7 mouse cellular contexts compared by ENCODE assay signal in genomic region chr11:69803328-69803727, GRCm38 (mm10). TPM values are rescaled to one million over a fixed set of nuclear protein-coding genes. Genes with fewer than 3 reads are reported as not detected.
DNase-seq lines count a peak whose midpoint lies in the region; ATAC-seq and TF ChIP-seq lines count a peak whose summit lies in the region.

No protein-coding gene starts in this region.

- H3K9ac ChIP-seq in lung, postnatal 0 days (replicated peaks; ENCODE audit: low read depth): 0 out of 2 replicates have a peak overlapping the region, but pooled peaks have one; percentile 12
- peak overlapping the region; percentile 76 for H3K9ac ChIP-seq in forebrain, embryonic 13.5 days
- H3K9ac ChIP-seq in liver, embryonic 12.5 days: peak overlapping the region; percentile 53
- peak overlapping the region; percentile 67 for H3K9ac ChIP-seq in stomach, postnatal 0 days (ENCODE audit: low read length)

- H3K4me1 ChIP-seq in lung, postnatal 0 days (ENCODE audit: insufficient read depth, low read depth, low read length): peaks cover 35% of the 10 kb centered on the region; the same call in 1 of the 2 replicates
- peaks cover 64% of the 10 kb centered on the region for H3K4me1 ChIP-seq in forebrain, embryonic 13.5 days
- H3K4me1 ChIP-seq in liver, embryonic 12.5 days: peaks cover 53% of the 10 kb centered on the region
- H3K4me1 ChIP-seq in stomach, postnatal 0 days (replicated peaks; ENCODE audit: control insufficient read depth, insufficient read depth): peaks cover 4% of the 10 kb centered on the region

- peak overlapping the region; percentile 53 for H3K4me3 ChIP-seq in lung, postnatal 0 days (ENCODE audit: low read depth, low read length)
- H3K4me3 ChIP-seq in forebrain, embryonic 13.5 days: peak overlapping the region; percentile 54
- peak overlapping the region; percentile 57 for H3K4me3 ChIP-seq in liver, embryonic 12.5 days
- peak overlapping the region; percentile 55 for H3K4me3 ChIP-seq in stomach, postnatal 0 days (ENCODE audit: low read depth, low read length)

- no peaks in the 10 kb centered on the region for H3K36me3 ChIP-seq in lung, postnatal 0 days (ENCODE audit: insufficient read depth, low read length)
- H3K36me3 ChIP-seq in forebrain, embryonic 13.5 days (ENCODE audit: poor library complexity, severe bottlenecking): no peaks in the 10 kb centered on the region
- no peaks in the 10 kb centered on the region for H3K36me3 ChIP-seq in liver, embryonic 12.5 days
- H3K36me3 ChIP-seq in stomach, postnatal 0 days (ENCODE audit: control insufficient read depth, insufficient read depth, low read length): no peaks in the 10 kb centered on the region

- peak; percentile 6 for ATAC-seq in lung, postnatal 0 days
- peak; percentile 4; the same call in 1 of the 2 replicates for ATAC-seq in forebrain, embryonic 13.5 days
- peak; percentile 31 for ATAC-seq in liver, embryonic 12.5 days
- ATAC-seq in stomach, postnatal 0 days (ENCODE audit: low FRiP score, low TSS enrichment): peak; percentile 5

- whole genome bisulfite sequencing in lung, postnatal 0 days: 3% methylated on average over 12 of the region's 12 CpGs
- WGBS in forebrain, embryonic 13.5 days: 1% methylated on average over 12 of the region's 12 CpGs
- 4% methylated on average over 12 of the region's 12 CpGs for WGBS in liver, embryonic 12.5 days (ENCODE audit: insufficient replicate concordance)
- 4% methylated on average over 12 of the region's 12 CpGs for WGBS in stomach, postnatal 0 days

- H3K4me2 ChIP-seq in lung, postnatal 0 days (replicated peaks; ENCODE audit: low read depth, low read length): peak overlapping the region; percentile 86
- peak overlapping the region; percentile 97 for H3K4me2 ChIP-seq in forebrain, embryonic 13.5 days
- H3K4me2 ChIP-seq in liver, embryonic 12.5 days: peak overlapping the region; percentile 70
- peak overlapping the region; percentile 73 for H3K4me2 ChIP-seq in stomach, postnatal 0 days (replicated peaks; ENCODE audit: low read depth)

- H3K27me3 ChIP-seq in lung, postnatal 0 days (replicated peaks; ENCODE audit: insufficient read depth, low read length): 0 out of 2 replicates have a peak, but pooled peaks cover 6% of the 10 kb centered on the region
- H3K27me3 ChIP-seq in forebrain, embryonic 13.5 days: peaks cover 50% of the 10 kb centered on the region
- peaks cover 98% of the 10 kb centered on the region for H3K27me3 ChIP-seq in liver, embryonic 12.5 days (replicated peaks)
- H3K27me3 ChIP-seq in stomach, postnatal 0 days (ENCODE audit: control insufficient read depth, insufficient read depth, low read length): no peaks in the 10 kb centered on the region

- no peak for TF ChIP-seq EP300 in lung, postnatal 0 days (IDR thresholded peaks at IDR 0.05)
- no peak for TF ChIP-seq EP300 in stomach, postnatal 0 days (optimal IDR thresholded peaks at IDR 0.05)

- H3K9me3 ChIP-seq in lung, postnatal 0 days (ENCODE audit: low read length): no peaks in the 10 kb centered on the region
- H3K9me3 ChIP-seq in forebrain, embryonic 13.5 days (replicated peaks): 0 out of 2 replicates have a peak, but pooled peaks cover 5% of the 10 kb centered on the region
- 0 out of 2 replicates have a peak, but pooled peaks cover 5% of the 10 kb centered on the region for H3K9me3 ChIP-seq in liver, embryonic 12.5 days (replicated peaks)
- no peaks in the 10 kb centered on the region for H3K9me3 ChIP-seq in stomach, postnatal 0 days (ENCODE audit: control insufficient read depth, low read length)

- TF ChIP-seq CTCF in lung, postnatal 0 days (IDR thresholded peaks at IDR 0.05): no peak
- TF ChIP-seq CTCF in stomach, postnatal 0 days (IDR thresholded peaks at IDR 0.05; ENCODE audit: low read depth): no peak

- H3K27ac ChIP-seq in lung, postnatal 0 days (ENCODE audit: low read length): no peak overlapping the region
- H3K27ac ChIP-seq in forebrain, embryonic 13.5 days: no peak overlapping the region
- H3K27ac ChIP-seq in liver, embryonic 12.5 days: no peak overlapping the region
- H3K27ac ChIP-seq in stomach, postnatal 0 days (replicated peaks): no peak overlapping the region; the same call in 1 of the 2 replicates

- DNase-seq in lung, postnatal 0 days (ENCODE audit: low spot score): no peak
- DNase-seq in lung, postnatal 4 days: no peak
- DNase-seq in stomach, postnatal 0 days (ENCODE audit: low spot score): peak; percentile 29
- DNase-seq in MN1 (ENCODE audit: low spot score): no peak
- DNase-seq in urinary bladder, postnatal 10 days (ENCODE audit: low spot score): no peak

RNA-seq across cellular contexts. Expression of gene Fgf11, which starts 1.7 kb away (rescaled TPM):
- 0.57 and 0.95 TPM in 2 replicates for polyA plus RNA-seq in lung, postnatal 0 days (2015; fragmentation: Nextera tagmentation; extraction: Ambion mirVana)
- polyA plus RNA-seq in forebrain, embryonic 13.5 days (2015; fragmentation: Nextera tagmentation; extraction: Ambion mirVana): 3.3 and 3.8 TPM in 2 replicates
- 0.45 and 0.48 TPM in 2 replicates for polyA plus RNA-seq in liver, embryonic 12.5 days (2016; fragmentation: Nextera tagmentation; extraction: Ambion mirVana)
- 0.67 and 0.90 TPM in 2 replicates for polyA plus RNA-seq in stomach, postnatal 0 days (2015; fragmentation: Nextera tagmentation; extraction: Ambion mirVana)

RNA-seq across cellular contexts. Expression of gene Tmem102, which starts 2.1 kb away (rescaled TPM):
- 14.3 and 14.9 TPM in 2 replicates for polyA plus RNA-seq in lung, postnatal 0 days (2015; fragmentation: Nextera tagmentation; extraction: Ambion mirVana)
- 0.39 and 1.00 TPM in 2 replicates for polyA plus RNA-seq in forebrain, embryonic 13.5 days (2015; fragmentation: Nextera tagmentation; extraction: Ambion mirVana)
- 0.59 and 0.72 TPM in 2 replicates for polyA plus RNA-seq in liver, embryonic 12.5 days (2016; fragmentation: Nextera tagmentation; extraction: Ambion mirVana)
- polyA plus RNA-seq in stomach, postnatal 0 days (2015; fragmentation: Nextera tagmentation; extraction: Ambion mirVana): 28.4 and 34.4 TPM in 2 replicates

RNA-seq across cellular contexts. Expression of gene Chrnb1, which starts 7.6 kb away (rescaled TPM):
- 15.6 and 16.2 TPM in 2 replicates for polyA plus RNA-seq in lung, postnatal 0 days (2015; fragmentation: Nextera tagmentation; extraction: Ambion mirVana)
- 1.5 TPM in 2 replicates for polyA plus RNA-seq in forebrain, embryonic 13.5 days (2015; fragmentation: Nextera tagmentation; extraction: Ambion mirVana)
- polyA plus RNA-seq in liver, embryonic 12.5 days (2016; fragmentation: Nextera tagmentation; extraction: Ambion mirVana): 0.63 and 0.64 TPM in 2 replicates
- polyA plus RNA-seq in stomach, postnatal 0 days (2015; fragmentation: Nextera tagmentation; extraction: Ambion mirVana): 4.3 and 5.0 TPM in 2 replicates

RNA-seq across cellular contexts. Expression of gene Gm39566, which starts 11.8 kb away (rescaled TPM):
- polyA plus RNA-seq in lung, postnatal 0 days (2015; fragmentation: Nextera tagmentation; extraction: Ambion mirVana): not detected in 2 replicates
- polyA plus RNA-seq in forebrain, embryonic 13.5 days (2015; fragmentation: Nextera tagmentation; extraction: Ambion mirVana): not detected in 2 replicates
- not detected in 2 replicates for polyA plus RNA-seq in liver, embryonic 12.5 days (2016; fragmentation: Nextera tagmentation; extraction: Ambion mirVana)
- polyA plus RNA-seq in stomach, postnatal 0 days (2015; fragmentation: Nextera tagmentation; extraction: Ambion mirVana): not detected in 2 replicates

RNA-seq across cellular contexts. Expression of gene Spem2, which starts 14.9 kb away (rescaled TPM):
- not detected in 2 replicates for polyA plus RNA-seq in lung, postnatal 0 days (2015; fragmentation: Nextera tagmentation; extraction: Ambion mirVana)
- not detected in 2 replicates for polyA plus RNA-seq in forebrain, embryonic 13.5 days (2015; fragmentation: Nextera tagmentation; extraction: Ambion mirVana)
- not detected in 2 replicates for polyA plus RNA-seq in liver, embryonic 12.5 days (2016; fragmentation: Nextera tagmentation; extraction: Ambion mirVana)
- not detected in 2 replicates for polyA plus RNA-seq in stomach, postnatal 0 days (2015; fragmentation: Nextera tagmentation; extraction: Ambion mirVana)

Comparison
In these comparisons a context has a peak if more than half of its experiments do, and no peak if none do; other contexts are left out.
1. H3K9ac ChIP-seq: peak in every context shown above with its lines; median percentile 76 in forebrain, embryonic 13.5 days; 67 in stomach, postnatal 0 days; 53 in liver, embryonic 12.5 days; 12 in lung, postnatal 0 days.